Mouse (Mus musculus): ENCODE results near the gene Pik3ap1. TPM values are rescaled to one million over a fixed set of nuclear protein-coding genes. Genes with fewer than 3 reads are reported as not detected.
A peak's percentile ranks its signal among the peaks of the same experiment; 100 is the strongest.
"Not testable (repeated sequence)": the region's sequence is repeated elsewhere in the genome, so short reads cannot be mapped to it uniquely, and the experiment has no call there.

Gene Pik3ap1
- total RNA-seq (2022): under 1 TPM; 0.15 to 0.58 (median 0.37) TPM

- peak in 1 of 2 experiments; percentile 10 for DNase-seq (ENCODE audit: low spot score in 2 of 2)
Observed at GRCm38 (mm10) chr19:41384922-41385508, at the start of gene Pik3ap1. Gene Pik3ap1 (minus strand): TSS chr19:41385102.

GRCm38 (mm10) chr19:41431512-41432164 is 46.7 kb upstream of the Pik3ap1 start:
- not testable (repeated sequence) for DNase-seq (ENCODE audit: low spot score in 2 of 2)

GRCm38 (mm10) chr19:41425927-41426772 is 41.2 kb upstream of the Pik3ap1 start:
- DNase-seq (ENCODE audit: low spot score in 2 of 2): not testable (repeated sequence)

GRCm38 (mm10) chr19:41421264-41421663 is 36.4 kb upstream of the Pik3ap1 start:
- DNase-seq (ENCODE audit: low spot score in 2 of 2): no peak

GRCm38 (mm10) chr19:41418786-41419185 is 33.9 kb upstream of the Pik3ap1 start:
- DNase-seq (ENCODE audit: low spot score in 2 of 2): no peak

- no peak for DNase-seq (ENCODE audit: low spot score in 2 of 2)
Observed at GRCm38 (mm10) chr19:41417995-41418394, 33.1 kb upstream of the Pik3ap1 start.

- DNase-seq (ENCODE audit: low spot score in 2 of 2): no peak
Observed at GRCm38 (mm10) chr19:41416201-41416600, 31.3 kb upstream of the Pik3ap1 start.

- no peak for DNase-seq (ENCODE audit: low spot score in 2 of 2)
Observed at GRCm38 (mm10) chr19:41402603-41403002, 17.7 kb upstream of the Pik3ap1 start.

GRCm38 (mm10) chr19:41390856-41391255 is 6.0 kb upstream of the Pik3ap1 start:
- DNase-seq (ENCODE audit: low spot score in 2 of 2): no peak

- DNase-seq (ENCODE audit: low spot score in 2 of 2): no peak
Observed at GRCm38 (mm10) chr19:41389351-41389750, 4.4 kb upstream of the Pik3ap1 start.

GRCm38 (mm10) chr19:41388242-41388641 is 3.3 kb upstream of the Pik3ap1 start:
- DNase-seq (ENCODE audit: low spot score in 2 of 2): no peak

GRCm38 (mm10) chr19:41387262-41387661 is 2.4 kb upstream of the Pik3ap1 start:
- DNase-seq (ENCODE audit: low spot score in 2 of 2): no peak

- no peak for DNase-seq (ENCODE audit: low spot score in 2 of 2)
Observed at GRCm38 (mm10) chr19:41384406-41384851, 473 bp downstream of the Pik3ap1 start.

GRCm38 (mm10) chr19:41382391-41382978 is 2.4 kb downstream of the Pik3ap1 start:
- no peak for DNase-seq (ENCODE audit: low spot score in 2 of 2)

GRCm38 (mm10) chr19:41381581-41382239 is 3.2 kb downstream of the Pik3ap1 start:
- DNase-seq (ENCODE audit: low spot score in 2 of 2): no peak

- DNase-seq (ENCODE audit: low spot score in 2 of 2): no peak
Observed at GRCm38 (mm10) chr19:41379195-41379594, 5.7 kb downstream of the Pik3ap1 start.

- no peak for DNase-seq (ENCODE audit: low spot score in 2 of 2)
Observed at GRCm38 (mm10) chr19:41375791-41376190, 9.1 kb downstream of the Pik3ap1 start.

GRCm38 (mm10) chr19:41375096-41375495 is 9.8 kb downstream of the Pik3ap1 start:
- no peak for DNase-seq (ENCODE audit: low spot score in 2 of 2)

- no peak for DNase-seq (ENCODE audit: low spot score in 2 of 2)
Observed at GRCm38 (mm10) chr19:41374658-41375057, 10.2 kb downstream of the Pik3ap1 start.

- no peak for DNase-seq (ENCODE audit: low spot score in 2 of 2)
Observed at GRCm38 (mm10) chr19:41372322-41372721, 12.6 kb downstream of the Pik3ap1 start.

GRCm38 (mm10) chr19:41371373-41371772 is 13.5 kb downstream of the Pik3ap1 start:
- DNase-seq (ENCODE audit: low spot score in 2 of 2): no peak

All from gastrocnemius, adult 8-10 months (tissue).